Mouse (Mus musculus): Measurements from ENCODE around the gene Prr14.
A peak's percentile ranks its signal among the peaks of the same experiment; 100 is the strongest.
"Not testable (repeated sequence)": the region's sequence is repeated elsewhere in the genome, so short reads cannot be mapped to it uniquely, and the experiment has no call there.

The Prr14 gene

DNA sequence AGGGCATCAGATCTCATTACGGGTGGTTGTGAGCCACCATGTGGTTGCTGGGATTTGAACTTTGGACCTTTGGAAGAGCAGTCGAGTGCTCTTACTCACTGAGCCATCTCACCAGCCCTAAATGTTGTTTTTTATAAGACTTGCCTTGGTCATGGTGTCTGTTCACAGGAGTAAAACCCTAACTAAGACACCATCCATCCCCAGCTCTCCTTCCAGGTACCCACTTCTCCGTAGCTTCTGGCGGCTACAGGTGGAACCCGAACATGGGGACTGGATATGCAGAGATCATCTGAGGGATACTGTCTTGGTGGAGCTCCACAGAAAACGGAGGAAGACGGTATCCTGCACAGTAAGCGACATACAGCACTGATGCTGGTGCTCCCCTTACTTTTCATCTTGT lies at the start of gene Prr14:
Gene Prr14, plus strand, starts transcription at position 301 of the 400 bp plus-strand sequence.
- not testable (repeated sequence) for DNase-seq (ENCODE audit: low spot score in 2 of 2)

DNA sequence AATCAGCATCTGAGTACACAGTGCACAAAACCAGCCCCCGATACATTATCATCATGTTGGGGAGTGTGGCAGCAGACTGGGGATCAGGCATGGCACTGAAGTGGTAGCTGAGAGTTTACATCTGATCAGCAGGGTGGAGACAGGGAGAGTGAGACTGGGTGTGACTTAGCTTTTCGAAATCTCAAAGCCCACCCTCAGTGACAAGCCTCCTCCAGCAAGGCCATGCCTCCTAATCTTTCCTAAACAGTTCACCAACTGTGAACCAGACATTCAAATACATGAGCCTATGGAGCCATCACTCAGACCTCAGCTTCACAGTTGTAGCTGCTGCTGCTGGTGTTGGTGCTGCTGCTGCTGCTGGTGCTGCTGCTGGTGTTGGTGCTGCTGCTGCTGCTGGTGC lies 48.0 kb upstream of the Prr14 start:
- DNase-seq (ENCODE audit: low spot score in 2 of 2) = no peak

DNA sequence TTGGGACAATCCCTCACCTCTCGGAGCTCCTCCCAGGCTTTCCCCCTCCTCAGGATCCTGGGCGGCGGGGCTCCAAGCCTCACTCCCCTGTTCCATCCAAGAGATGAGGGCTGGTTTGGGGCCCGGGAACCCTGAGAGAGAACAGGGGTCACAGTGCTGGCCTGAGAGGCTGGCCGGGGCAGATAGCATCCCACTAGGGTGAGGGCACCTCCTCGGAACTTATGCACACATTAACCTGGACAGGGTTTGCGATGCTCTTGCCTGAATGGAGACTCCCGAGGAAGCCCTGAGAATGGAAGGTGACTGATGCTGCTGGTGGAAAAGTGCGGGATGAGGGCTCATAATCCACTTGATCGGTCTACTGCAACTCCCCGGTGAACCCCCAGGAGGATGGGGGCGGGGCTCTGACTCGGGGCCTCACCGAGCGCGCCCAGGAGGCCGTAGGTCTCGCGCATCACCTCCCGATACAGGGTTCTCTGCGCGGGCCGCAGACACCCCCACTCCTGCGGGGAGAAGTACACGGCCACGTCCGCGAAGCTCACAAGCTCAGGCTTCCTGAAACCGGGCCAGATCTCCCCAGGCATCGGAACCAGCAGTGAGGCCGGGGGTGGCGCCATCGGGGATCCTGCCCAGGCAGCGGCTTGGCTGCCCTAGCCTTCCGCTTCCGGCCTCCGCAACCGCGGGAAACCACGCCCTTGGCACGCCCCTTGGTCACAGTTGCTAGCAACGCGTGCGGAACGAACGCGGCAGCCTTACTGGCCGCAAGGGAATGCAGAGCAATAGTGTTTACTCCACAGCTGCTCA lies 37.8 kb upstream of the Prr14 start, which contains the start of gene Zfp688:
Gene Zfp688, minus strand, starts transcription at position 681 of the 804 bp plus-strand sequence.
- DNase-seq (ENCODE audit: low spot score in 2 of 2) = peak; percentile 93 to 95

DNA sequence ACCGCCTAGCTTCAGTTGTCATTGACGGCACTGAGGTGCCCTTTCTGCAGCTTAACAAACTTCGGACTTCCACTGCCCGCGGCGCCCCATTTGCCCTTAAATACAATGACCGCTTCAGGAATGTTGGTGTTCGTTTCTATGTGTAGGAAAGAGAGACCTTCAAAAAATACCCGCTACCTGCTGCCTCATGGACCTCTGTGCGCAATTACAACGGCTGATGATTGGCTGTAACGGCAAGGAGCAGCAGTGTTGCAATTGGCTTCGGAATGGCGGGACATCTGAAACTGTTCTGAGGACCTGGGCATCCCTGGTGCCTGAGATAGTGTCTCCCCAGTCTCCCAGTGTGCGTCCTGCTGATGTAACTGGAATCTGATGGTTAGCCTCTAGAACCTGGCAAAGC lies 37.2 kb upstream of the Prr14 start:
- DNase-seq (ENCODE audit: low spot score in 2 of 2) = no peak

DNA sequence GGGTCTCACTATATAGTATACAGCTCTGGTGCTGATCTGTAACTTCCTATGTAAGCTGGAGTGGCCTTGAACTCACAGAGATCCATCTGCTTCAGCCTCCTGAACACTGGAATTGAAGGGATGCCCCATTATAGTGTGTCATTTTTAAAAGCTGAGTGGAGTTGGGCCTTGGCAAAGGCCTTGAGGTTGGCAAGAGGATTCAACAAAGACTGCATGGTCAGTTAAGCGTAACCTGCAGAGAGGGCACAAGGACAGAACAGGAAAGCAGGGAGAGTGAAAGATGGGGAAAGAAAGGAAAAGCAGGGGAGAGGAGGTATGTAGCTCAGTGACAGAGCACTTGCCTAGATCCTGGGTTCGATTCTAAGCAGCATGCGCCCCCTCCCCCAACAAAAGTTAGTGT lies 34.1 kb upstream of the Prr14 start:
- no peak for DNase-seq (ENCODE audit: low spot score in 2 of 2)

DNA sequence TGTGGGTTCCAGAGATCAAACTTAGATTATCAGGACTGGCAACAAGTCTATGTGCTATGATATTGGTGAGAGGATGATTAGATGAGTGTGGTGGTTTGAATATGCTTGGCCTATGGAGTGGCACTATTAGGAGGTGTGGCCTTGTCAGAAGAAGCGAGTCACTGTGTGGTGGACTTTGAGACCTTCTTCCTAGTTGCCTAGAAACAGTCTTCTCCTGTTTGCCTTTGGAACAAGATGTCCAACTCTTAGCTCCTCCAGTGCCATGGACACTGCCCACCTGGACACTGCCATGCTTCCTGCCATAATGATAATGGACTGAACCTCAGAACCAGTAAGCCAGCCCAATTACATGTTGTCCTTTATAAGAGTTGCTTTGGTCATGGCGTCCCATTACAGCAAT lies 33.5 kb upstream of the Prr14 start:
- DNase-seq (ENCODE audit: low spot score in 2 of 2) = no peak

DNA sequence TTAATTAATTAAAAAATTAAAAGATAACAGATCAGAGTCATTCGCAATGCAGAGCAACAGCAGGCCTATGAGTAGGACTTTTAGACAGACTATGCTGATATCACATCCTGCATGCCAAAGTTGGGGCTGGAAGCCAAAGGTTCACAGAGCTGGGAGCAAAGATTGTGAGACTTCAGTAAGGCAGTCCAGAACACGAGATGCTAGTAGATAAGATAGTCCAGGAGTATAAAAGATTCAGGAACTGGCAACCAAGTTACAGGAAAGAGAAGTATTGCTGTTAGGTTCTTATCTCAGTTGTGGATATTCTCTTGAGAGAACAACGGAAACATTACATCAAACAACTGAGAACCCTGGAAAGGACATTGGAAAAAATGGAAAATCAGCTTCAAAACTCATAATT lies 33.1 kb upstream of the Prr14 start:
- DNase-seq (ENCODE audit: low spot score in 2 of 2) = no peak

DNA sequence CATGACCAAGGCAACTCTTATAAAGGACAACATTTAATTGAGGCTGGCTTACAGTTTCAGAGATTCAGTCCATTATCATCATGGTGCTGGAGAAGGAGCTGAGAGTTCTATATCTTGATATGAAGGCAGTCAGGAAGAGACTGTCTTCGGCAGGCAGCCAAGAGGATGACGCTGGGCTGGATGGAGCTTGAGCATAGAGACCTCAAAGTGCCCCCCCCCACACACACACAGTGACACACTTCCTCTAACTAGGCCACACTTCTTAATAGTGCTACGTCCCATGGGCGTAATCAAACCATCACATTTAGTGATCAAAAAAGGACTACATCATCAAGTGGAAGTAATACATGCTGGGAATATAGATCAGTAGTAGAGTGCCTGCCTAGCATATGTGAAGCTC lies 24.2 kb upstream of the Prr14 start:
- DNase-seq (ENCODE audit: low spot score in 2 of 2) = no peak

DNA sequence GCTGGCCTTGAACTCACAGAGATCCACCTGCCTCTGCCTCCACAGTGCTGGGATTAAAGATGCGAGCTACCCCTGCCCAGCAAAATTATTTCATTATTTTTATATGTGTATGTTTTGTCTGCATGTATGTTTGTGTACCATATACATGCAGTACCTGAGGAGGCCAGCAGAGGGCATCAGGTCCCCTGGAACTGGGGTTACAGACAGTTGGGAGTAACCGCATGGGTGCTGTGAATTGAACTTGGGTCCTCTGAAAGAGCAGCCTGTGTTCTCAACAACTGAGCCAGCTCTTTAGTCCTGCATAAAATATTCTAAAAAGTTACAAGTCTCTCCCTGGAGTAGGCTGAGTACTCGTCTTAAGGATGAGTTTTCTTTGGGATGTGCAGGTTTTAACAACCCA lies 21.7 kb upstream of the Prr14 start:
- peak in 1 of 2 experiments; percentile 22 for DNase-seq (ENCODE audit: low spot score in 2 of 2)

DNA sequence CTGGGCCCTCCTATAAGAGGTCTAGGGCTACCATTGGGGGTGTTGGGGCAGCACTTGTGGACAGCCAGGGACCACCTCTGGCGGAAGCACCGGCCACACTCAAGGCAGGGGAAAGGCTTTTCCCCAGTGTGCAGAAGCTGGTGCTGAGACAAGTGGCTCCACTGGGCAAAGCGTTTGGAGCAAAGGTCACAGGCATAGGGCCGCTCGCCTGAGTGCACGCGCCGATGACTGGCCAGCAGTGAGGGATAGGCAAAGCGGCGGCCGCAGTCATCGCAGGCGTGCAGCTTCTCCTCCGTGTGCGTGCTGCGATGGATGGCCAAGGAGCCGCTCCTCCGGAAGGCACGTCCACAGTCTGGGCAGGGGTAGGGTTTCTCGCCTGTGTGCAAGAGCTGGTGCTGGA lies 15.4 kb upstream of the Prr14 start:
- DNase-seq (ENCODE audit: low spot score in 2 of 2) = no peak

DNA sequence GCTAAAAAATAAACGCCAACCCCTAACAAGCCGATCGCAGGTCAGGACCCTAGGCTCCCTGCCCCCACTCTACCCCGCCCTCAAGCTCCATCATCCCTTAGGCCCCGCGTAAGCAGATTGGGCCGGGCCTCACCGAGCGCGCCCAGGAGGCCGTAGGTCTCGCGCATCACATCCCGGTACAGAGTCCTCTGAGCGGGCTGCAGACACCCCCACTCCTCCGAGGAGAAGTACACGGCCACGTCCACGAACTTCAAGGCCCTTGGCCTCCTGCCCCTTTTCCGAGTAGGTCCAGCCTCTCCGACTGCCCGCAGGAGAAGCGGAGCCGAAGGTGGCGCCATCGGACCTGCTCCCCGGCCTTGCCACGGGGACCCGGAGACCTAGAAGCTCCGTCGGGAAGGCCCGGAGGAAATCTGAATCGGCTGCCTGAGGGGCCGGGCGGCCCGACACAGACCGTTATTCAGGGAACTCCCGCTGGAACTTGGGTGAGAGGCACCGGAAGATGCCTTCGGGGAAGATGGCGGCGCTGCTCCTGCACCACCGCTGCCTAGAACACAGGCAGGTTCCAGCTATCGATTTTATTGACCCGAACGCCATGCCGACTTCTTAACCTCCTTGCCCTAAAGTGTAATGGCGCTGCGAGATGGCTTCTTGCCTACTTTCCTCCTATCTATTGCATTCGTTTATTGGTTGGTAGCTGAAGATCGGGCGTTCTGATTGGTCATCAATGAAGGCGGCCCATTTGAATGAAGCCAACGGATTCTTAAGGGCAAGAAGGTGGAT lies 10.7 kb upstream of the Prr14 start, which contains the start of gene Zfp689:
Gene Zfp689, minus strand, starts transcription at position 638 of the 780 bp plus-strand sequence.
- DNase-seq (ENCODE audit: low spot score in 2 of 2) = peak; percentile 89 to 92

DNA sequence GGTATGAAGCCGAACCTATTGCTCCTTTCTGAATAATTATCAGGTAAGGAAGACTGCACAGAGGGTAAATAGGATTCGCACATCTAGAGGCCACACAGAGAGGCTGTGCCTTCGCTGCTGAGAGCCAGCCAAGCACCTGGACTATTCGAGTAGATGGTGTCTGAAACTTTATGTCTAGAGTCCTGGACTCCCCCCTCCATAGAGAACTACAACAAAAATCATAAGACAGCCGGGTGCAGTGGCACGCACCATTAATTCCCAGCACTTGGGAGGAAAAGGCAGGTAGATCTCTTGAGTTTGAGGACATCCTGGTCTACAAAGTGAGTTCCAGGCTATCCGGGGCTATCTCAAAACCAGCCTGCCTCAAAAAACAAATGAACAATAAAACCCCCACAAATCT lies 9.4 kb upstream of the Prr14 start:
- no peak for DNase-seq (ENCODE audit: low spot score in 2 of 2)

DNA sequence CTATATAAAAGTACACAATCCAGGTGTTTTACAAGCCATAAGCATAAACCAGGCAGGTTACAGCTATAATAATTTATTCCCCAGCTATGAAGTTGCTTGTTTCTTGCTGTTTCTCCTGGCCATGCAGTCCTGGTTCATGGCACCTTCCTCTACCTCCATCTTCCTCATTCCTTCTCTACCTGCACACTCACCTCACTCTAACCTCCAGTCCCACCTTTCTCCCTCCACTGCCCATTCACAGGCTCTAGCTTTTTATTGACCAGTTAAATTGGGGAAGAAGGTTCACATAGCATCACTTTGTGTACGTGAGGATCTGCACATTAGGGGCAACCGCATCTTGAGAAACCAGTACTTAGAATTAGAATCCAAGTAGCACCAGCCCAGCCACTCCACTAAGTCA lies 6.4 kb upstream of the Prr14 start:
- DNase-seq (ENCODE audit: low spot score in 2 of 2) = no peak

DNA sequence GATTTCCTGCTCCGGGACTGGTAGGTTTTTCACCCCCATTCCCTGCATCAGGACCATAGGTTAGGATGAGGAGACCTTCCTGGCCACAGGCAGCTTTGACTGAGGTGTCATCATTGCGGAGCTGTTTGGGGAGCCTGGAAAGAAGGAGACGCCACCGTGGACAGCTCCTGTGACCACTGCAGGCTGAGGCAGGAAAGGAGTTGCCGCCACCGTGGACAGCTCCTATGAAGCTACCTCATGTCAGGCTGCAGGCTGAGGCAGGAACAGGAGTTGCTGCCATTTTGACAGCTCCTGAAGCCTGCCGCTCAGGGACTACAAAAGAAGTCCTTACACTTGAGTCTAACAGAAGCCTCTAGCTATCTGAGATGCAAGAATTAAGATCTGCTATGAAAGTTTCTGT lies 4.5 kb upstream of the Prr14 start:
- no peak for DNase-seq (ENCODE audit: low spot score in 2 of 2)

DNA sequence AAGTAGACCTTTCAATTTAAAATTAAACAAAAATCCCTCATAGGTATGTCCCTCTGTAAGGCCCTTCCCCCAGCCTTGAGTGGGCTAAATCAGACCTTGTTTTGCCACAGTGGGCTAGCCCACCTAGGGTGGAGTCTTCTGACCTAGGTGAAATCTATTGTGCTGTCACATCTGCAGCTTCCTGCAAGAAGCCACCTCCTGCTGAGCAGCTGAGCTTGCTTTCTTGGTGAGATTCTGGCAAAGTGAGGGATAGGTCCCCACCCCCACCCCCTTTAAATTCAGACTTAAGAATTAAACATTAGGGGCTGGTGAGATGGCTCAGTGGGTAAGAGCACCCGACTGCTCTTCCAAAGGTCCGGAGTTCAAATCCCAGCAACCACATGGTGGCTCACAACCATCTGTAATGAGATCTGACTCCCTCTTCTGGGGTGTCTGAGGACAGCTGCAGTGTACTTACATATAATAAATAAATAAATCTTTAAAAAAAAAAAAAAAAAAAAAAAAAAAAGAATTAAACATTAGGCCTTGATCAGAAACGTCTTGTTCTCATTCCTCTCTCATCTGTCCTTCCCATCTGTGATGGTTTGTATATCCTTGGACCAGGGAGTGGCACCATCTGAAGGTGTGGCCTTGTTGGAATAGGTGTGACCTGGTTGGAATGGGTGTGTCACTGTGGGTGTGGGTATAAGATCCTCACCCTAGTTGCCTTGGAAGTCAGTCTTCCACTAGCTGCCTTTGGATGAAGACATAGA lies 864 bp upstream of the Prr14 start:
- DNase-seq (ENCODE audit: low spot score in 2 of 2) = not testable (repeated sequence)

DNA sequence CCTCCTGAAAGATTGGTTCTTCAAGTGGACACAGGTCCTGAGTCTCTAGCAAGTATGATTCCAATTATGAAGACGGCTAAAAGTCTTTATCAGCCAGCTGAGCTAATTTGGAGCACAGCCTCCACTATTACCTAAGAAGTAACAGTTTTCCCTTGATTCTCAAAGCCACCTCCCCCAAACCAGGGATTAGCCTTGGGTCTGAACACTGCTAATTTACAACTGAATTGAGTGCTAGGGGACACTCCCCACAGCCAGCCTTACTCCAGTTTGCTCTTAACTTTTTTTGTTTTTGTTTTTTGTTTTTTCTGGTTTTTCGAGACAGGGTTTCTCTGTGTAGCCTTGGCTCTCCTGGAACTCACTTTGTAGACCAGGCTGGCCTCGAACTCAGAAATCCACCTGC lies 5.8 kb downstream of the Prr14 start:
- no peak for DNase-seq (ENCODE audit: low spot score in 2 of 2)

DNA sequence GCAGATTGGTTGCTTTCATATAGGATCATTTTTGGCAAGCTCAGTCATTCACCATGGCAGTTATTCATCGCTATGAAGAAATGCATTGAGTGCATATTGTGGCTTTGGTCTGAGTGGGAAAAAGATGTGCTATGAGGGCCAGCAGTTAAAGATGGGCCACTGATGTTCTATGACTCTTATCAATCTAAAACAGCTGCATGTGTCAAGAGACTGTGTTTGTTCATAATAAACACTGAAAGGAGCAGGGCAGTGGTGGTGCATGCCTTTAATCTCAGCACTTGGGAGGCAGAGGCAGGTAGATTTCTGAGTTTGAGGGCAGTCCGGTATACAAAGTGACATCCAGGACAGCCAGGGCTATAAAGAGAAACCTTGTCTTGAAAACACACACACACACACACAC lies 6.3 kb downstream of the Prr14 start:
- not testable (repeated sequence) for DNase-seq (ENCODE audit: low spot score in 2 of 2)

DNA sequence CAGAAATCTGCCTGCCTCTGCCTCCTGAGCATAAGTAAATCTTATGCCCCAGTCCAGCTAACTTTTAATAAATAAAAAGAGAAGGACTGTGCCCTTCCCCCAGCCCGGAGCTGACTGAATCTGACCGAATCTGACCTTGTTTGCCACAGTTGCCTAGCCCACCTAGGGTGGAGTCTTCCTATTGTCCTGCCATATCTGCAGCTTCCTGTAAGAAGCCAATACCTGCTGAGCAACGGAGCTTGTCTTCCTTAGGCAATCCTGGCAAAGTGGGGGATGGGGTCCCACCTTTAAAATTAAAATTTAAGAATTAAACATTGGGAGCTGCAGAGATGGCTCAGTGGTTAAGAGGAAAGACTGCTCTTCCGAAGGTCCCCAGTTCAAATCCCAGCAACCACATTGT lies 7.2 kb downstream of the Prr14 start:
- DNase-seq (ENCODE audit: low spot score in 2 of 2) = no peak

DNA sequence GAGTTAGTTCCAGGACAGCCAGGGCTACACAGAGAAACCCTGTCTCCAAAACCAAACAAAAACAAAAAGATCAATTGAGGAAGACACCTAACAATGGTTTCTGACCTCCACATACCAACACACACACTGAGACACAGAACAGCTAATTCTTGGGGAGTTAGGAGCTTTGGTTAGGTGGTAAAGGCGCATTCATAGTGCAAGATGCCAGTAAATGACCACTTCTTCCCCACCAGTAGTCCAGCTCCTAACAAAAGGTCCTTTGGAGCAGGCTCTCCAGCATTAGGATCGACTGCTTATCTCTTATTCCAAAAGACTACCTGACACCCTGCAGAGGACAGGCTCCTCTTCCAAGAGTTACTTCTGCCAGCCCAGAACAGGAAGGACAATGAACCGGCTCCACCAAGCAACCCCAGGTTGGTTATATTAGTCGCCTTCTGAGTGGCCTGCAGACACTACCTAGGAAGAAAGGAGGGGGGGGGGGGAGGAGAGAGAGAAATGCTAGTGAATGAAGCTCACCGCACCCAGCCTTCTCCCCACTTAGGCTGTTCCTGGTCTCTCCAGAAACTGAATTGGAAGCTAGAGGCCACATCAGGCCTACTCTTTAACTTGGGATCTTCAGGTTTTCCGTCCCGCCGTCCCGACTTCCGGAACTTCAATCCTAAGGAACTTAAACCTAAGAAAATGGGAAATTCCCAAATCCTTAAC lies 10.8 kb downstream of the Prr14 start:
- no peak for DNase-seq (ENCODE audit: low spot score in 2 of 2)

DNA sequence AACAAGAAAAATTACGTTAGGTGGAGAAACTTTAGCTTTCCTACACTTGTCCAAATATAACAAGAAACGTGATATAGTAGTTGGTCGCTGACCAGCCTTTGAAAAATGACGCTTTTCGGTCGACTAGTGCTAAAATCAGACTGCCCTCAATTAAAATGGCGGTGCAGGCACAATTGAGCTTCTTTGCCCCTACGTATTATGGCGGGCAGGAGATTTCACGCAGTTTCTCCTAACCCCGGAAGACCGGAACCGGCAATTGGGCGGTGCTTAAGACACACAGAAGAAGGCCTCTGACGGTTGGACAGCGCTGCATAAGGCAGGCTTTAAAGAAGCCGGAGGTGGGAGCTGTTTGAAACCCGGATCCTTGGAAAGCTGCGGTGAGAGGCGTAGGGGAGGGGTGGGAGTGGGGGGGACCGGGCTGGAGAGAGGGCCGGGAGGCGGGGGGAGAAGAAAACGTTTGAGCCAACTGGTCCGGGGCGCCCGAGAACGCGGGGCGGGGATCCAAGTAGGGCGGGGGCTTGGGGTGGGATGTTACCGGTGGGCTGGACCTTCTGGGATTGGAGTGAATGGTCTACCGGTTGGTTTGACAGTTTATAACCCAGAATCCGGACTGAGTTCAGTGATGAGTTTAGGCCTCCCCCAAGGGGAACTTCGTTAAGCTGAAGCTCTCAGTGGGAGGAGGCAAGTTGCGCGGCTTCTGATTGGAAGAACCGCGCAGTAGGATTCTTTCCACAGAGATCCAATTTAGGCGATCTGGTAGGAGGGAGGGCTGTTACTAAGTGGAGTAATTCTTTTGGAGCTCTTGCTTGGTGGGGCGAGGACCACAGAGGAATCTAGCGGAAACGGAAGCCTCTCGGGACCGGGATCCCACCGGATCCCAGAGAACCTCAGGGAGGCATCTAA lies 11.6 kb downstream of the Prr14 start:
- peak; percentile 84 to 88 for DNase-seq (ENCODE audit: low spot score in 2 of 2)

DNA sequence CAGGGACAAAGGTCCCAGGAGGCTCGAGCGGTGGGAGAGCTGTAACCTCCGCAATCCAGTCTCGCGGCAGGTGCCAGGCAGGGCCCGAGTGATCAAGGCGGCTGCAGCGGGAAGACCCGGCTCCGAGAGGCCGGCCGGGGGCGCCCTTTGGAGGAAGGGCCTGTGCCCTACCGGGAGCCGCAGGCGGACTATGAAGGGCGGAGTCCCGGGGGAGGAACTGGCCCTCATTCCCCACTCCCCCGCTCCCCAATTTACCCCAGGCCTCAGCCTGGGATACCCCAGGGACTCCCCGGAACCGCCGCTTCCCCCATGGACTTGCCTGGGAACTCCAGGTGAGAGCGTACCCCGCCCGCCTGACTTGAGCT lies 12.2 kb downstream of the Prr14 start:
- peak; percentile 49 to 56 for DNase-seq (ENCODE audit: low spot score in 2 of 2)
